Mouse (Mus musculus): ENCODE data around the gene Tas1r1. TPM values are rescaled to one million over a fixed set of nuclear protein-coding genes. Genes with fewer than 3 reads are reported as not detected.
"Not testable (repeated sequence)": the region's sequence is repeated elsewhere in the genome, so short reads cannot be mapped to it uniquely, and the experiment has no call there.

Gene Tas1r1
- total RNA-seq, 2 experiments from 2014 or later = 0.07 TPM; not detected in 1

DNA sequence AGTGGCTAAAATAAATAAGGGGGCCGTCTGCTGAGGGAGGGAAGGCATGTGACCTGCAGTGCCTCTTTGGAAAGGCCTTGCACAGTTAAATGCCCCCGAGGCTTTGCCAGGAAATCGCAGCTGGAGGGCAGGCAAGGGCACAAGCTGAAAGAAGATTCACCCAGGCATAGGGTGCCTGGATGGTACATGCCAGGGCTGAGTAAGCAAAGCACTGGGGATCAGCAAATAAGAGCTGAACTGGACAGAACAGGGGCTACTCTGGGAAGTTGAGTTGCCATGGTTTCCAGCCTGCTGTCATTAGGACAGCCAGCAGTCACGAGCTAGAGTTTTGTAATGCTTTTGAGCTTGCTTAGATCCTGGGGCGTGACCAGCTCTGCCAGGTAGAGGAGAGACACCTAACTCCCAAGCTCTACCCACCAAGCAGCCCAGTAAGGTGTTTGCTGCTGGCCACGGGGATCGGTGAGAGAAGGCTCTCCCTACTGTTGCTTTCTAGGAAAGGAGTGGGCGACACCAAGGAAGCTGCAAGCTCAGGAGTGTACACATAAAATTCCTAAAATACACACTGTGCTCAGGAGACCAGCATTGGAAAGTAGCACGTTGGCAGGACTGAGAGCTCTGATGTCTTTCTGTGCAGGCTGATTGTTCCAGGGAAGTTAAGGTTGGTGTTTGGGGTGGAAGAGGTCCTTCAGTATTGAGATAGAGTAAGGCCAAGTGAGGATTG lies 24.2 kb upstream of the Tas1r1 start:
- peak; percentile 32 to 55 for DNase-seq
- intact Hi-C loops (cut with DNase I) = no loop called here

DNA sequence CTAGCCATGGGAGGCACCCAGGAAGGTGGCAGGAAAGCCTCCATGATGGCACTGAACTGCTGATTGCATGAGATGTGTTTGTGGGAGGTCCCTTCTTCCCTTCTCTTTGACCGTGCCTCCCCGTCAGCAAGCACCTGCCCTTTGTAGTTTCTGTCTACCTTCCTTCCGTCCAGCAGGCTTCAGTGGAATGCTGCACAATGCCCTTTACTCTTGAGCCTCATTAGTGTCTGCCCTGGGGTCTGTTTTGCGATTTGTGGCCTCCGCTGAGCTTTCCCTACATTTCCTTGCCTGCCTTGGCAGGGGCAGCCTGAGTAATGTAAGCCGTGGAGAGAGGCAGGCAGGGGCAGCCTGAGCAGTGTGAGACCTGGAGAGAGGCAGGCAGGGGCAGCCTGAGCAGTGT lies 6.2 kb upstream of the Tas1r1 start:
- intact Hi-C loops (cut with DNase I) = loop anchor here (5.0 kb wide), 1 partner anchor 43 kb away; no protein-coding TSS in a partner anchor
- DNase-seq = no peak

DNA sequence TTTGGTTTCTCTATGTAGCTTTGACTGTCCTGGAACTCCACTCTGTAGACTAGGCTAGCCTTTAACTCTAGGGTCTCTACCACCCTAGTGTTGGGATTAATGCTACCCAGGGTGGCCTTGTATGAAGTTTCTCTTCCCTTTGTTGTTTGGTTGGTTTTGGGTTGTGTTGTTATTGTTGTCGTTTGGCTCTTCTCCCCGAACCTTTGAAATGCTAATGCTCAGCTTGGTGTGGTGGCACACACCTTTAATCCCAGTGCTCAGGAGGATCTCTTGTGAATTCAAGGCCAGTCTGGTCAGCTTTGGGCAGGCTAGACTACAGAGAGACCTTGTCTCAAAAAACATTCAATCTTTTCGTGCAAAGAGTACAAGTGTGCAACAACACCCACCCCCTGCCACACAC lies 4.8 kb upstream of the Tas1r1 start:
- intact Hi-C loops (cut with DNase I) = loop anchor here (5.0 kb wide), 1 partner anchor 44 kb away; no protein-coding TSS in a partner anchor
- no peak for DNase-seq

DNA sequence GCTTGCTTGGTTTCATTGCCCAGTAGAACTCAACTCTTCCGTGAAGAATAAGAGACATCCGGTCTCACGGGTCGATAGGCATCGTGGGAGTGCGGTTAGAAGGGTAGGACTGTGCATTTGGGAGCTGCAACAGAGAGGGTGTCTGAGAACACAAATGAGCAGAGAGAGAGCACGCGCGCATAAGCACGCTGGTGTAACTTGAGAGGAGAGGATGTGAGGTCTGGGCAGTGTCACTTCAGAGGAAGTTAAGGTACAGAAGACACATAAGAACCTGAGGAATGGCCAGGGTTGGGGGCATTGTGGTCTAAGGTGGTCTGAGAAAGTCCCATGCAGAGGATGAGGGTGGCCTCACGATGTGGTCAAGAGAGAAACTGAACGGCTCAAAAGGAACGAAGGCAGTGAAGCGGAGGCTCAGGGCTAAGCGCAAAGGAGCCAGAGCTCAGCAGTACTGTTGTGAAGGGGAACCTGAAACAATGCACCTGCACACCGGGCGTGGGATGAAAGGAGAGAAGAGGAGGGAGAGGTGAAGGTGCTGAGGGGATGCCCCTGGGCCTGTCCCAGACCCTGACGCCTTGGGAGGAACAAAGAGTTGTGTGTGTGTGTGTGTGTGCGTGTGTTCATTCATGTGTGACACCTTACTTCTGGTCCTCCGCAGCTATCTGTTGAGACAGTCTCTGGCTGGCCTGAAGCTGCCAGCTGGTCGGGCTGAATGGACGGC lies 3.7 kb upstream of the Tas1r1 start:
- intact Hi-C loops (cut with DNase I) = loop anchor here (5.0 kb wide), 1 partner anchor 45 kb away; no protein-coding TSS in a partner anchor
- DNase-seq = no peak

DNA sequence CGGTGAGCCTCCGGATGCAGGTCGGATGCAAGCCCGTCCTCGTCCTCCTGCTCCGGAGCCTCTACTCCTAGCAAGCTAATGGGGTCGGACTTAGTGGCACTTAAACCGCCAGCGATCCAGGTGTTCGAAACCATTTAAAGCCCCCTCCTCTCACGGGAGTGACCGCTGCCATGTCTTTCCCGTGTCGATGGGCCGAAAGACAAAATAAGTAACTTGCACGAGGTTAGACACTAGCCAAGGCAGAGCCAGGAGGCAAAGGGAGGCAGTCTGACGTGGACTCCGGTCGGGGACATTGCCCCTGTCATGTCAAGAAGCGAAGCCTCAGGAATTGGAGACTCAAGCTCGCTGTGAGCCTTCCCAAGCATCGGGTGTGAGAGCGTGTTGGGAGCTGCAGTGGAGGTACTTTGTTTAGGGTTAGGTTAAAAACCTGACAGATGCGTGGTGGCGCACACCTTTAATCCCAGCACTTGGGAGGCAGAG lies 1.5 kb upstream of the Tas1r1 start:
- DNase-seq = no peak
- intact Hi-C loops (cut with DNase I) = loop anchor here (1.0 to 5.0 kb wide), 3 partner anchors 47 to 59 kb away; no protein-coding TSS in a partner anchor

DNA sequence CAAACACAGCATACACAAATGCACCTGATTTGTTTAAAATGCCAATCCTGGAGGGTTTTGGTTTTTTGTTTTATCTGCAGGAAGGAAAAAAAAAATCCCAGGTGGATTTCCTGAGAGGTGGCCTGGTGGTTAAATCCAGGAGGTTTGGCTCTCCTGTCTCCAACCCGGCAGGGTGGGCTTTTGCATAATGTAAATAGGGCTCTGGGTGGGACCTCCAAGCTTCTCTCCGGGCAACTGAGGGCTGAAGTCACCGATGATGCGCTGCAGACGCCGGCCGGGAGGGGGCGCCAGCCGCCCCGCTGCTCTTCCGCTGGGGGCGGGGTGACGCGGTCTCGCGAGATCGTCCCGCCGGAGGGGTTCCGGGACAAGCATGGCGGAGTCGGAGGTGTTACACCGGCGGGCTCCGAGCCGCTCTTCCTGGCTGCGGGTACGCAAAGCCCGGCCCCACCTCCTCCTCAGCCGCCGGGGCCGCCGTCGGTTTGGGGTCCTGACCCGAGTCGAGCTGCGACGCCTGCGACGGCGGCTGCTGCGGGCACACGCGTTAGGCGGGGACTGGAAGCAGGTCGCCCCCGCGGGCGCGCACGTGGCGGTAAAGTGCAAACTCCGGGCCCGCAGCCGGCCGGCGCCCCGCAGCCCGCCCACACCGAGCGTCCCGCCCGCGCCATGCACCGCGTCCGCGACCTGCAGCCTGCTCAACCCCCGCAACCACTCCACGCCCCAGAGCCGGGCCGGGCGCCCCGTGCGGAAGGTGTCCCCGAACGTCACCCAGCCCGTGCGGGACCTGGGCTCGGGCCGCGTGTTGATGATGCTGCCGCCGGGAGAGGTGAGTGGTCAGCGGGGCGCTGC lies 840 bp upstream of the Tas1r1 start, which contains the start of gene Nol9:
TSS of gene Nol9 (plus strand) at position 337 of the 846 bp plus-strand sequence.
- intact Hi-C loops (cut with DNase I) = loop anchor here (1.0 to 2.0 kb wide), 2 partner anchors 58 kb away; no protein-coding TSS in a partner anchor
- DNase-seq = peak; percentile 97 to 98

DNA sequence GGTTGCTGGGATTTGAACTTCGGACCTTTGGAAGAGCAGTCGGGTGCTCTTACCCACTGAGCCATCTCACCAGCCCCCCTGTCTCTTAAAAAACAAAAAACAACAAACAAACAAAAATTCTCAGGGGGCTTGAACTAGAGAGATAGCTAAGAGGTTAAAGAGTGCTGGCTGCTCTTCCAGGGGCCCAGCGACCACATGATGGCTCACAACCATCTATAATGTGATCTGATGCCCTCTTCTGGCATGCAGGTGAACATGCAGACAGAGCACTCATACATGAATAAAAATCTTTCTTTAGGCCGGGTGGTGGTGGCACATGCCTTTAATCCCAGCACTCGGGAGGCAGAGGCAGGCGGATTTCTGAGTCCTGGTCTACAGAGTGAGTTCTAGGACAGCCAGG lies 1.9 kb downstream of the Tas1r1 start:
- intact Hi-C loops (cut with DNase I) = not testable (repeated sequence)

DNA sequence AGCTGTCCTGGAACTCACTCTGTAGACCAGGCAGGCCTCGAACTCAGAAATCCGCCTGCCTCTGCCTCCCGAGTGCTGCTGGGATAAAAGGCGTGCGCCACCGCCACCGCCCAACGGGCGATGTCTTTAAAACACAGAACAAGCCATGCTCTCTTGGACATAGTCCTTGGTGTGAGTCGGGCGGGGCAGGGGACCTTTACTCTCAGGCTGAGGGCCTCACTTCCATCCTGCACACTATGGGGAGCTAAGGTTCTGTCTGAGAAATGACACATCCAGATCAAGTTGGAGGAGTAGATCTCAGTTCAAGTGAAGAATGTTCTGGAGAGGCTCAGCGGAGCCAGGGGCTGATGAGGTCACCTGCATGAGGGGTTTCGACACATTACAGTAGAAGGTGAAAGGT lies 5.4 kb downstream of the Tas1r1 start:
- no peak for DNase-seq
- intact Hi-C loops (cut with DNase I) = no loop called here

More for the DNA sequence above, 1.9 kb downstream of the Tas1r1 start:
- DNase-seq = not testable (repeated sequence)

DNA sequence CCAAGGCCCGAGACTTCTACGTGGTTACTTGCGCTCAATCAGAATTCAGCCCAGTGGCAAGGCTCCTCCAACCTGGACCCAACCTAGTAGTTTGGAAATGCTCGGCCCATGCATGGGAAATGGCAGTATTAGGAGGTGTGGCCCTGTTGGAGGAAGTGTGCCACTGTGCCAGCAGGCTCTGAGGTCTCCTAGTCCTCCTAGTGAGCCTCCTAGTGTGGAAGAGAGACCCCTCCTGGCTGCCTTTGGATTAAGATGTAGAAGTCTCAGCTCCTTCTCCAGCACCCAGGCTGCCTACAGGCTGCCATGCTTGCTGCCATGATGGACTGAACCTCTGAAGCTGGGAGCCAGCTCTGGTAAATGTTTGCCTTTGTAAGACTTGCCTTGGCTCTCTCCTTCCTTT lies 8.4 kb downstream of the Tas1r1 start:
- no peak for DNase-seq
- intact Hi-C loops (cut with DNase I) = no loop called here

DNA sequence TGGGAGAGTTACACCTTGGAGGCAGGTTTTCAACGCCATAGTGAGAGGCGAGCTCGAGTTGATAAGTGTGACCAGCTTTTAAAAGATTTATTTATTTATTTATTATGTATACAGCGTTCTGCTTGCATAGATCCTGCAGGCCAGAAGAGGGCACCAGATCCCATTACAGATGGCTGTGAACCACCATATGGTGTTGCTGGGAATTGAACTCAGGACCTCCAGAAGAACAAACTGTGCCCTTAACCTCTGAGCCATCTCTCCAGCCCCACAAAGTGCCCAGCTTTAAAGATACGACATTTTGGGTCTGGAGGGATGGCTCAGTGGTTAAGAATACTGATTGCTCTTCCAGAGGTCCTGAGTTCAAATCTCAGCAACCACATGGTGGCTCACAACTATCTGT lies 9.3 kb downstream of the Tas1r1 start:
- intact Hi-C loops (cut with DNase I) = no loop called here
- DNase-seq = no peak

DNA sequence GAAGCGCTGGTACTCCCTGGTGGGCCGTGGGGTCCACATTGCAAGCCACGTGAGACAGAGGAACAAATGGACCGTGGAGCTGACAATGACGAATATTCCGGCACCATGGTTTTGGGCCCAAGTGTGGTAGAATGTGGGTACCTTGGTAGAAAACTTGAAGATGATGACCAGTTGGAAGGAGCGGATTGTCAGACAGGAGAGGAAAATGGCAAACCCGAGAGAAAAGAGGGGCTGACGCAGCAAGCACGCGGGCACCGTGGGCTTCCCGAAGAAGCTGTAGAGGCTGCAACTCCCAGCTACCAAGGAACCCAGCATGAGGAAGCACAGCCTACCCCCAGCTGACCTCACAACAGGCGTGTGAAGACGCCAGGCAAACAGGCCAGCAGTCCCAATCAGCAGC lies 9.9 kb downstream of the Tas1r1 start:
- intact Hi-C loops (cut with DNase I) = no loop called here
- DNase-seq = no peak

DNA sequence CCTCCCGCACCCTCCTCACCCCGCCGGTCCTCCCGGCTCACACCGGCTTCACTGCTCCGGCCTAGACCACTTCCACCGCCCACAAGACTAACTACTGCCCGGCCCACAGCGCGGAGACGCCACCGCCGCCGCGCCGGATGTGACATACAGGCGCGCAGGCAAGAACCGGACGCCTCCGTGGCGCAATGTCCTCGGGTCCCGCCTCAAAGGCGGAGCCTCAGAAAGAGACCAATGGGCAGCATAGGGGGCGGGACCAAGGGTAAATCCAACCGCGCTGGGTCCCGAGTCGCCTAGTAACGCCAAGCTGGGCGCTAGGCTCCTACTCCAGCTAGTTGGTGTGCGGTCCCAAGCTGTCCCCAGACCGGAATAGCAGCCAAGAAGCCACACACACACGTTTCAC lies 10.8 kb downstream of the Tas1r1 start, which contains the start of gene Zbtb48:
TSS of gene Zbtb48 (minus strand) at position 148 of the 400 bp plus-strand sequence.
- peak; percentile 95 to 98 for DNase-seq
- intact Hi-C loops (cut with DNase I) = no loop called here

DNA sequence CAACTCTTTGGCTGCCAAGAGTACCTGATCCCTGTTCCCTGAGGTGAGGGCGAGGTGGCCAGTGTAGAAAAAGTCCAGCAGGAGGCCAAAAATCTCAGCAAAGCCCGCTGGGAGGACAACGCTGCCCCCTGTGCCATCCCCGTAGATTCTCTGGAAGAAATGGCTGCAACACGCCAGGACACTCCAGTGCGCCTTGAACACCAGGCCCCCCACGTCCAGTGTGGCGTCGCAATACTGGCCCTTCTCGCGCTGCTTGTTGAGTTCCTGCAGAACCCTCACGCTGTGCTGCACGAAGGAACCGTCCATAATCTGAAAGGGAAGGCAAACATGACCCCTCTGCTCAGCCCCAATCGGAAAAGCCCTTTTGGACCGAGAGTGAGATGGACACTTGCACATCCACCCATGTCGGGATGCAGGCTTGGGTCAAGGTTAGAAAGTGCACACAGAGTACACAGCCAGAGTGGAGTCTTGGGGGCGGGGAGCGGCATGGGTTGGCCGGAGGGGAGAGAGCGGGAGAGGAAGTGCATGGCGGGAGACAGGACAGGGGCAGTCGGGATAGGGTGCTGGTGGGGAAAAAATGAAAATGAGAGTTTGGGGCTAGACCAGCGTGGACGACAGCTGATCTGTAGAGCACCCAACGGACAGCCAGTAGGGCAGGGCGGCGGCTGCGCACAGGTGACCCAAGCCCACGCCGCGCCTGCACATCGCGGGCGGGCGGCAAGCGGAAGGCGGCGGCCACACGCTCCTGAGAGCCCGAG lies 11.4 kb downstream of the Tas1r1 start:
- intact Hi-C loops (cut with DNase I) = no loop called here
- no peak for DNase-seq

DNA sequence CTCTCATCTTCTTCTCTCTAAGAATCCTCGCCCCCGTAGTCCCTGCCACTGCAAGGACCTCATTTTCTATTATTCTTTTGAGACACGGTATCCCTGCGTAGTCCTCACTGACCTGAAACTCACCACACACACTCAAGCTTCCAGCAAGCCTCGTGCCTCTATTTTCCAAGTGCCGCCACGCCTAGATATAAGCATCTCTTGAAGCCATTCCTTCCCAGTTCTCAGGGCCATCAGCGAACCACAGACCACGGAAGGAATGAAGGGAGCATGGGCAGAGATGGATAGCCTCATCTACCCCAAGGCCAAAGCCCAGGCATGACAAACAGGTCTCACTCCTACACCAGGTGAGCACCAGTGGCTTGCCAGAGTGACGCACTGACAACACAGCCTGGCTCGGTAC lies 13.8 kb downstream of the Tas1r1 start:
- intact Hi-C loops (cut with DNase I) = loop anchor here (2.0 kb wide), 1 partner anchor 44 kb away; no protein-coding TSS in a partner anchor
- DNase-seq = no peak

DNA sequence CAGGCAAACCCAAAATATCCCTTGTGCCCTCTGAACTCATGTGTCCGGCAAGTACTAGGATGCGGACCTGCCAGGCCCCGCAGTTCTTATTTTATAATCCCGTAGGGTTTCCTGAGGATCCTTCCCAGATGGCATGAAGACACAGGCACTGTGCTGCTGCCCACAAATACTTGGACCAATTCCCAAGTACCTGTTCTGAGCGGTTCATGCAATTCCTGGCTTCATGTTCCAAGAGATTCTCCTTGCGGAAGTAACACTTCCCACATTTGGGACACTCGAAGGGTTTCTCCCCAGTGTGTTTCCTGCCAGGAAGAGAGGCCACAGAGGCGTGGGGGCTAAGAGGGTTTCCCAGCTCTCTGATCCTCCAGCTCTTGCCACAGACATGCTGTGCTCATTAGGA lies 15.9 kb downstream of the Tas1r1 start:
- DNase-seq = no peak
- intact Hi-C loops (cut with DNase I) = no loop called here

DNA sequence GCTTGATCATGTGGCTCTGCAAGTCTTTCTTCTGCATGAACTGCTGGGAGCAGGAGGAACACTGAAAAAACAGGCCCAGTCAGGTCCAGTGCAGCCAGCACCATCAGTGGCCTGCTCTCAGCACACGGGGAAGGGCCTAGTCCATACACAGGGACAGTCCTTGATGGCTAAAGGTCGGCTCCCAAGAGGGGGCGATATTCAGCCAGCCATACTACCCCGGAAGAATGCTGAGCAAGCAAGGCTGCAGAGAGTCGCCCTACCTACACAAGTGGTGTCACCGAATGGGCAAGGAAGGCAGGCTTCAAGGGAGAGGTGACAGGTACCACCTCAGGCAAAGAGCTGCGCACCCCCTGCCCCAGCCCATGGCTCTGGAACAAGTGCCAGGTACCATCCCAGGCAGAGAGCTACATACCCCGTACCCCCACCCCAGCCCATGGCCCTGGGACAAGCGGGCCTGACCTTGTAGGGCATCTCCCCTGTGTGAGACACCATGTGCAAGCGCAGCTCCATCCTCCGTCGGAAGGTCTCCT lies 16.7 kb downstream of the Tas1r1 start:
- intact Hi-C loops (cut with DNase I) = no loop called here
- no peak for DNase-seq

DNA sequence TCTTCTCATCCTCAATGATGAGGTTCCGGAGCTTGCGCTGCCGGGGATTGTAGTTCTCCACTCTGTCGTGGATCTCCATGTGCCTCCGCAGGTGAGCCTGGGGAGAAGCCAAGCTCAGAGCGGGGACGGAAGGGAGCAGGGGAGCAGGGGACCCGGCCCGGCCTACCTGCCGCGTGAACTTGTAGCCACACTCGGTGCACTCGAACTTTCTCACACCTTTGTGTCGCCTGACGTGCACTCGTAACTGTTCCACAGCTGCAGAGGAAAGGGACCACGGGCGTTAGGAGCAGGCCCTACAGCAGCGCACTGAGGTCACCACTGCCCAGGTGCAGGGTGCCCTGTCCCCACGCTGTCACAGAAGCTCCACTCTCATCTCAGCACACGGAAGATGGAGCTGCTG lies 18.3 kb downstream of the Tas1r1 start:
- intact Hi-C loops (cut with DNase I) = no loop called here
- no peak for DNase-seq

DNA sequence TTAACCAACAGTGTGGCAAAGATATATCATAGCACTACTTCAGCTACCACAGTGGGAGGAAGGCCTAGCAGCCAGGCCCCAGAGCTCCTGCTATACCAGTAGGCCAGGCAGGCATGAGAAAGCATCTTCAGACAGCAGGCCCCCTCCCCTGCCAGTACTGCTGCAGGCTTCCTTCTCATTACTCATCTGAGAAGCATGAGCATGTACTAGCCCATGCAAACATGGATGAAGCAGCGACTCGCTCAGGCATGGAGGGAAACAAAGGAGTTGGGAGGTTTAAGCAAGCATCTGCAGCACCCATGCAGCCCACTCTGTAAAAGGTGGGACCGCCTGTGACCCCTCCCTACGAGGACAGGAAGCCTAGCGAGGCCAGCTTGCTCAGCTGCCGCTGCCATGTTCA lies 19.3 kb downstream of the Tas1r1 start:
- no peak for DNase-seq
- intact Hi-C loops (cut with DNase I) = no loop called here

DNA sequence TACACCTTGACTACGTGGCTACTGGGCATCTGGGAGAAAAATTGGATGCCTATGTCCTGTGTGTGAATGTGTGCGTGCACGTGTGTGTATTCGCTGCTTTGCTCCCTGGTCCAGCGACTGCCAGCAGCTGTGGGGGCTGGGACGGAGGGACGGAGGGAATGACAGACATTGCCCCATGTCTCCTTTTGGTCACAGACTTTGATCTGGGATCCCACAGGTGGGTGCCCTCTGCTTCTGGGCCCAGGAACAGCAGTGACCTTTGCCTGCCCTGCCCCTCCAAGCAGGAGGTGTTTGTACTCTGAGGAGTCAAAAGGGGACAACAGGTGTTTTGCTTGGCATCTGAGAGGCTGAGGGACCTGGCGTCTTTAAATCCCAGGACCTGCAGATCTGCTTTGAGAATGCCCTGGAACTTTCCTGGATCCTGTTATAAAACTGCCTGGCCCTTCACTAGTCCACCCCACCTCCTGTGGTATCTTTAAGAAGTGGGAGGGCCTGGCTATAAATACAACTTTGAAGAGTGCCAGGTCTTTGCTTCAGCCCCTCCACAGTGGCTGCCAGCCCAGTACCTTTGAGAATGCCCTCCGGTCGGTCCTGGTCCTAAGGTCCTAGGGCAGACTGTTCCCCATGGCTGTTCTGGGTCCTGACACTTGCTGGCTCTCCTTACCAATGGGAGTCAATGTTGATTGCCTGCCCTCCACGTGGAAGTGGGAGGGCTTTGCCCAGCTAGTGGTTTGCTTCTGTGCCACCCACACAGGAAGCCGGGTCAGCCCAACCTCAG lies 25.1 kb downstream of the Tas1r1 start:
- DNase-seq = peak; percentile 44 to 55
- intact Hi-C loops (cut with DNase I) = no loop called here
